Mouse (Mus musculus) embryonic facial prominence, embryonic 12.5 days (tissue): ENCODE measurements around the gene Fam117a. TPM values are rescaled to one million over a fixed set of nuclear protein-coding genes. Genes with fewer than 3 reads are reported as not detected.

Experiments
- polyA plus RNA-seq: library from polyadenylated mRNA; unstranded; fragments of >200 nt; fragmentation: Nextera tagmentation; extraction: Ambion mirVana; gene quantifications from 2 replicates; pipeline ENCODE4 v1.2.1, GENCODE M21; 2016

The Fam117a gene
- polyA plus RNA-seq, 1 experiment from 2014 or later = 18.8 TPM

Other genes with a start within 250 kb of the Fam117a start
- 20.2 and 21.8 TPM in 2 replicates for gene Dlx3, start 216.9 kb upstream of the Fam117a start, polyA plus RNA-seq
- 4.9 and 5.7 TPM in 2 replicates for gene Dlx4, start 190.8 kb upstream of the Fam117a start, polyA plus RNA-seq
- 0.29 TPM in 1 of 2 replicates, not detected in the other for gene Tac4, start 75.5 kb upstream of the Fam117a start, polyA plus RNA-seq
- gene Kat7, start 26.8 kb upstream of the Fam117a start, polyA plus RNA-seq = 77.8 and 82.1 TPM in 2 replicates
- 117 and 126 TPM in 2 replicates for gene Slc35b1, start 47.7 kb downstream of the Fam117a start, polyA plus RNA-seq
- 158 and 169 TPM in 2 replicates for gene Spop, start 77.1 kb downstream of the Fam117a start, polyA plus RNA-seq
- gene Nxph3, start 177.6 kb downstream of the Fam117a start, polyA plus RNA-seq = 1.3 and 1.8 TPM in 2 replicates